Mouse (Mus musculus): ENCODE results near the gene Arhgap24. TPM values are rescaled to one million over a fixed set of nuclear protein-coding genes. Genes with fewer than 3 reads are reported as not detected.

The Arhgap24 gene
- polyA plus RNA-seq, 1 experiment from 2014 or later: 13.0 TPM

DNA sequence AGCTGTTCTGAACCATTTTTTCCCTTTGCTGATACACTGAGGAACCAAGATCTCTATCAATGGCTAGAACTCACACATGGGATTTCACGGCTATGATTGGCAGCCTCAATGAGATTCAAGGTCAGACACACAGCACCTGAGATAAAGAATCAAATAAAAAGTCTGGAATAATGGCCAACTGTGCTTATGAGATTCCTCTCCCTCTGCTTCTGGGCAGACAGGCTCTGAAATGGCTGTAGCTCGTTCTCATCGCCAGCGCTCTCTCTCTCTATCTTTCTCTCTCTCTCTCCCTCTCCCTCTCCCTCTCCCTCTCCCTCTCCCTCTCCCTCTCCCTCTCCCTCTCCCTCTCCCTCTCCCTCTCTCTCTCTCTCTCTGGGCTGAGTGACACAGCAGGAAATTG, 357.9 kb downstream of the Arhgap24 start:
- H3K4me2 ChIP-seq (ENCODE audit: low read depth, severe bottlenecking): no peak overlapping the region
- ATAC-seq (ENCODE audit: insufficient number of reproducible peaks, low FRiP score, low TSS enrichment, low read depth): no peak

GRCm38 (mm10) chr5:102843934-102844709, 362.9 kb downstream of the Arhgap24 start:
- H3K27me3 ChIP-seq (ENCODE audit: control insufficient read depth, insufficient read depth, low read length): no peaks in the 10 kb centered on the region
- no peaks in the 10 kb centered on the region for H3K36me3 ChIP-seq (ENCODE audit: control insufficient read depth, insufficient read depth, low read length)
- H3K9me3 ChIP-seq (ENCODE audit: control insufficient read depth, low read length): no peaks in the 10 kb centered on the region
- no peak overlapping the region for H3K9ac ChIP-seq (ENCODE audit: low read length)
- 19% methylated on average over 5 of the region's 5 CpGs for WGBS
- no peak overlapping the region for H3K27ac ChIP-seq (replicated peaks; ENCODE audit: low read depth, low read length)
- ATAC-seq (ENCODE audit: insufficient number of reproducible peaks, low FRiP score, low TSS enrichment, low read depth) (no peak), DNase-seq (ENCODE audit: low spot score) (no peak)
- 0 out of 2 replicates have a peak, but pooled peaks cover 4% of the 10 kb centered on the region for H3K4me1 ChIP-seq (ENCODE audit: control insufficient read depth, insufficient read depth, low read length)
- no peak overlapping the region for H3K4me3 ChIP-seq (ENCODE audit: low read depth, low read length)
- H3K4me2 ChIP-seq (ENCODE audit: low read depth, severe bottlenecking): no peak overlapping the region

More for the DNA sequence above, 357.9 kb downstream of the Arhgap24 start:
- Histone ChIP-seq H3K4me1 (ENCODE audit: control insufficient read depth, insufficient read depth, low read length) (no peaks in the 10 kb centered on the region), H3K36me3 (ENCODE audit: control insufficient read depth, insufficient read depth, low read length) (no peaks in the 10 kb centered on the region), H3K4me3 (ENCODE audit: low read depth, low read length) (no peak overlapping the region), H3K9ac (ENCODE audit: low read length) (no peak overlapping the region), H3K27me3 (ENCODE audit: control insufficient read depth, insufficient read depth, low read length) (no peaks in the 10 kb centered on the region), H3K9me3 (ENCODE audit: control insufficient read depth, low read length) (no peaks in the 10 kb centered on the region), H3K27ac (replicated peaks; ENCODE audit: low read depth, low read length) (no peak overlapping the region)
- WGBS: 72% methylated on average over 4 of the region's 4 CpGs
- DNase-seq (ENCODE audit: low spot score): no peak

- peak overlapping the region; percentile 35; the same call in 1 of the 2 replicates for H3K9ac ChIP-seq (ENCODE audit: low read length)
These were observed 363.8 kb downstream of the Arhgap24 start for GRCm38 (mm10) chr5:102844731-102845598.

DNA sequence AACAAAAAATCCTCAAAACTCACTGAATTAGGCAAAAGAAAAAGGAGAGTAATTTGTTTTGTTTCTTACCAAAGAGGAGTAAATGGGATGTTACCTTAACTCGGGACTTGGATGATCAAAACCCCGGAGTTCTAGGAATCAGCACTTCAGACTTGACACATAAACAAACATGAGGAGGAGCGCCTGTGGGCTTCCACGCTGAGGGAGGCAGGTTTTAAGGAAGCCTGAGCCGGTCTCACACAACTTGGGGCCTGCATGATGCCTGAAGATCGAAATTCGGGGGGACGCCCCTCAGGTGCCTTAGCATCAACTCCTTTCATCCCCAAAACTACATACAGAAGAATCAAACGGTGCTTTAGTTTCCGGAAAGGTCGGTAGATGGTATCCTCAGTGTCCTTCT, 364.6 kb downstream of the Arhgap24 start:
- H3K4me3 ChIP-seq (ENCODE audit: low read depth, low read length): no peak overlapping the region
- H3K4me1 ChIP-seq (ENCODE audit: control insufficient read depth, insufficient read depth, low read length): 0 out of 2 replicates have a peak, but pooled peaks cover 4% of the 10 kb centered on the region
- no peaks in the 10 kb centered on the region for H3K27me3 ChIP-seq (ENCODE audit: control insufficient read depth, insufficient read depth, low read length)
- H3K36me3 ChIP-seq (ENCODE audit: control insufficient read depth, insufficient read depth, low read length): no peaks in the 10 kb centered on the region
- WGBS: 18% methylated on average over 11 of the region's 11 CpGs
- H3K9me3 ChIP-seq (ENCODE audit: control insufficient read depth, low read length): no peaks in the 10 kb centered on the region
- no peak for DNase-seq (ENCODE audit: low spot score)
- ATAC-seq (ENCODE audit: insufficient number of reproducible peaks, low FRiP score, low TSS enrichment, low read depth): no peak
- H3K27ac ChIP-seq (replicated peaks; ENCODE audit: low read depth, low read length): no peak overlapping the region
- H3K4me2 ChIP-seq (ENCODE audit: low read depth, severe bottlenecking): peak overlapping the region; percentile 76; the same call in 1 of the 2 replicates
- no peak overlapping the region; the same call in 1 of the 2 replicates for H3K9ac ChIP-seq (ENCODE audit: low read length)

More at GRCm38 (mm10) chr5:102844731-102845598, 363.8 kb downstream of the Arhgap24 start:
- WGBS: 2% methylated on average over 21 of the region's 21 CpGs
- Histone ChIP-seq H3K9me3 (ENCODE audit: control insufficient read depth, low read length) (no peaks in the 10 kb centered on the region), H3K4me3 (ENCODE audit: low read depth, low read length) (peak overlapping the region; percentile 28), H3K4me1 (ENCODE audit: control insufficient read depth, insufficient read depth, low read length) (0 out of 2 replicates have a peak, but pooled peaks cover 4% of the 10 kb centered on the region), H3K27ac (replicated peaks; ENCODE audit: low read depth, low read length) (no peak overlapping the region), H3K27me3 (ENCODE audit: control insufficient read depth, insufficient read depth, low read length) (no peaks in the 10 kb centered on the region), H3K36me3 (ENCODE audit: control insufficient read depth, insufficient read depth, low read length) (no peaks in the 10 kb centered on the region), H3K4me2 (ENCODE audit: low read depth, severe bottlenecking) (peak overlapping the region; percentile 76)
- DNase-seq (ENCODE audit: low spot score) (peak; percentile 80), ATAC-seq (ENCODE audit: insufficient number of reproducible peaks, low FRiP score, low TSS enrichment, low read depth) (peak; percentile 70; the same call in 1 of the 2 replicates)

DNA sequence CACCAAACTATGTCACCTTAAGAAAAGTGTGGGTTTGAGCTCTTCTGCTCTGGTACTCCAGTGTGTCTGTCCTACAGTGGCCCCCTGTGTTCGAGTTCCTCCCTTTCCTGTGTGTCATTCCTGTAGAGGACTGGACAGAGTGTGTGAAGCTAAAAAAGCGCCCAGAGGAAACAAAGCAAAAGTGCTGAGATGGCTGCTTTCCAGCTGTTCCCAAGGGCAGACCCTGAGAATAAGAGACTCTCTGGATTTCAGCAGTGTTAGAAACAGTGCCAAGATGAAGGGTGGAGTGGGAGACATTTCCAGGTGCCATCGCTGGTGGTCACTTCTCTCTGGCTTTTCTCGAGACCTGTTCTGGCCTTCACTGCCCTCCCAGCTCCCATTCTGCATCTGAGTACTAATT, 366.7 kb downstream of the Arhgap24 start:
- H3K9me3 ChIP-seq (ENCODE audit: control insufficient read depth, low read length): no peaks in the 10 kb centered on the region
- H3K4me1 ChIP-seq (ENCODE audit: control insufficient read depth, insufficient read depth, low read length): 0 out of 2 replicates have a peak, but pooled peaks cover 4% of the 10 kb centered on the region
- no peak for ATAC-seq (ENCODE audit: insufficient number of reproducible peaks, low FRiP score, low TSS enrichment, low read depth)
- H3K4me2 ChIP-seq (ENCODE audit: low read depth, severe bottlenecking): no peak overlapping the region
- no peaks in the 10 kb centered on the region for H3K27me3 ChIP-seq (ENCODE audit: control insufficient read depth, insufficient read depth, low read length)
- DNase-seq (ENCODE audit: low spot score): no peak
- no peak overlapping the region for H3K27ac ChIP-seq (replicated peaks; ENCODE audit: low read depth, low read length)
- no peak overlapping the region for H3K9ac ChIP-seq (ENCODE audit: low read length)
- no peaks in the 10 kb centered on the region for H3K36me3 ChIP-seq (ENCODE audit: control insufficient read depth, insufficient read depth, low read length)
- no peak overlapping the region for H3K4me3 ChIP-seq (ENCODE audit: low read depth, low read length)
- 70% methylated on average over 4 of the region's 4 CpGs for WGBS

GRCm38 (mm10) chr5:102851761-102852160, 370.6 kb downstream of the Arhgap24 start:
- Histone ChIP-seq H3K4me3 (ENCODE audit: low read depth, low read length) (no peak overlapping the region), H3K36me3 (ENCODE audit: control insufficient read depth, insufficient read depth, low read length) (no peaks in the 10 kb centered on the region), H3K4me2 (ENCODE audit: low read depth, severe bottlenecking) (no peak overlapping the region), H3K27me3 (ENCODE audit: control insufficient read depth, insufficient read depth, low read length) (no peaks in the 10 kb centered on the region), H3K9ac (ENCODE audit: low read length) (no peak overlapping the region), H3K27ac (replicated peaks; ENCODE audit: low read depth, low read length) (no peak overlapping the region), H3K4me1 (ENCODE audit: control insufficient read depth, insufficient read depth, low read length) (no peaks in the 10 kb centered on the region), H3K9me3 (ENCODE audit: control insufficient read depth, low read length) (no peaks in the 10 kb centered on the region)
- 84% methylated on average over 2 of the region's 2 CpGs for WGBS
- ATAC-seq (ENCODE audit: insufficient number of reproducible peaks, low FRiP score, low TSS enrichment, low read depth): no peak
- no peak for DNase-seq (ENCODE audit: low spot score)

GRCm38 (mm10) chr5:102853750-102854149, 372.6 kb downstream of the Arhgap24 start:
- Histone ChIP-seq H3K4me1 (ENCODE audit: control insufficient read depth, insufficient read depth, low read length) (no peaks in the 10 kb centered on the region), H3K9ac (ENCODE audit: low read length) (no peak overlapping the region), H3K4me2 (ENCODE audit: low read depth, severe bottlenecking) (no peak overlapping the region), H3K4me3 (ENCODE audit: low read depth, low read length) (no peak overlapping the region), H3K27me3 (ENCODE audit: control insufficient read depth, insufficient read depth, low read length) (no peaks in the 10 kb centered on the region), H3K9me3 (ENCODE audit: control insufficient read depth, low read length) (no peaks in the 10 kb centered on the region), H3K36me3 (ENCODE audit: control insufficient read depth, insufficient read depth, low read length) (no peaks in the 10 kb centered on the region), H3K27ac (replicated peaks; ENCODE audit: low read depth, low read length) (no peak overlapping the region)
- 74% methylated on average over 1 of the region's 1 CpGs for WGBS
- ATAC-seq (ENCODE audit: insufficient number of reproducible peaks, low FRiP score, low TSS enrichment, low read depth): no peak
- DNase-seq (ENCODE audit: low spot score): no peak

DNA sequence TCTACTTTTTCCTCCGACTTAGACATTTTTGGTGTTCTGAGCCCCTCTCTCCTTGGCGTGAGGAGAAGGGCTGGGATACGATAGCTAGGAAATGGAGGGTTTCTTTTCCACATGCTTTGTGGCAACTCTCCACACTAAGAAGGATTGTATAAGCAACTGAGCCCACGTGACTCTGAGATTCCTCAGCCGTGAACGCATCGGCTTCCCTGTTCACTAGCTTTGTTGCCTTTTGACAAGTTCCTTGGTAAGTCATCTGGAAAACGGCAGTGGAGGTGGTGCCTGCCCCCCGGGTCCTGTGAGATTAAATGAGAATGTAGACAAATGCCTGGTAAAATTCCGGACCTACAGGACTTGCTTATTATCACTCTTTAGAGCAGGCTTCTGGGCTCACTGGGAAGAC, 374.6 kb downstream of the Arhgap24 start:
- no peaks in the 10 kb centered on the region for H3K4me1 ChIP-seq (ENCODE audit: control insufficient read depth, insufficient read depth, low read length)
- no peaks in the 10 kb centered on the region for H3K27me3 ChIP-seq (ENCODE audit: control insufficient read depth, insufficient read depth, low read length)
- ATAC-seq (ENCODE audit: insufficient number of reproducible peaks, low FRiP score, low TSS enrichment, low read depth) (no peak), DNase-seq (ENCODE audit: low spot score) (no peak)
- WGBS: 82% methylated on average over 10 of the region's 10 CpGs
- no peak overlapping the region for H3K4me2 ChIP-seq (ENCODE audit: low read depth, severe bottlenecking)
- no peak overlapping the region for H3K4me3 ChIP-seq (ENCODE audit: low read depth, low read length)
- no peak overlapping the region for H3K9ac ChIP-seq (ENCODE audit: low read length)
- H3K36me3 ChIP-seq (ENCODE audit: control insufficient read depth, insufficient read depth, low read length): no peaks in the 10 kb centered on the region
- H3K27ac ChIP-seq (replicated peaks; ENCODE audit: low read depth, low read length): no peak overlapping the region
- H3K9me3 ChIP-seq (ENCODE audit: control insufficient read depth, low read length): no peaks in the 10 kb centered on the region
